Mouse (Mus musculus): ENCODE measurements around the gene Cpt1b. TPM values are rescaled to one million over a fixed set of nuclear protein-coding genes. Genes with fewer than 3 reads are reported as not detected.

Gene Cpt1b
- total and polyA plus RNA-seq, 3 experiments: 0.92 to 2.0 TPM; not detected in 1

DNA sequence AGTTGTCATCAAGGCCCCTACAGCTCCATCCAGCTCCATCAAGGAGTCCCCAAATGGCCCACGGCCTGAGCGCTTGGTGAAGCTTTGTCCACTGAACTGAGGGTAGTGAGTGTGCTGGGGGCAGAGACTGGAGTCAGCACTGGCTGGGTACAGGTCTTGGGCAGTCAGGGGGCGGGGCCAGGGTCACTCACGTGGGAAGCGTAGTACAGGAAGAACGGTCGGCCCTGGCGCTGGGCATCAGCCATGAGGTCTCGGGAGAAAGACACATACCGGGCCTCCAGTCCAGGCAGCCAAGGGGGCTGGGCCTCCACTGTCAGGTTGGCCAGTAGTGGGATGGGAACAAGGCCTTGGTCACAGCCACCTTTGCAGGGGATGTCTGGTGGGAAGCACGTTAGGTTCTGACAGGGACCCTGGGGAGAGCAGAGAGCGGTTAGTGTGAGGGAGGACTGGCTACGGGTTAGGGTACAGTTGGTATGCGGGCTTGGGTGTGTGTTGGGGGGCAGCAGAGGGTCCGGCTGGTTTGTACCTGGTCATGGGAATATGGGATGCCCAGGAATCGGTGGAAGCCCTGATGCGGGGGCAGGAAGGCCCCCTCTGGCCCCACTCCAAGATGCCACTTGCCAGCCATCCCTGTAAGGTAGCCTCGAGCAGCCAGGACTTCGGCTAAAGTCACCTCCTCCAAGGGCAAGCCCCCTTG lies 49.1 kb upstream of the Cpt1b start:
- TF ChIP-seq MEF2A (IDR thresholded peaks at IDR 0.05; ENCODE audit: extremely low read depth, insufficient replicate concordance, low read depth, low read length, poor library complexity, severe bottlenecking) (no peak), POLR2A (IDR thresholded peaks at IDR 0.05; ENCODE audit: control insufficient read depth in 1 of 2, insufficient read depth in 1 of 2, low read depth in 1 of 2, low read length in 2 of 2, poor library complexity in 1 of 2) (no peak), CHD1 (IDR thresholded peaks at IDR 0.05; ENCODE audit: low read depth, low read length) (no peak), ETS1 (IDR thresholded peaks at IDR 0.05; ENCODE audit: low read depth, low read length) (no peak)
- Histone ChIP-seq H3K9me3 (replicated peaks; ENCODE audit: insufficient read depth, low read length) (no peaks in the 10 kb centered on the region), H3K9ac (ENCODE audit: control insufficient read depth, low read depth, low read length, poor library complexity, severe bottlenecking) (peak overlapping the region; percentile 81), H3K4me3 (ENCODE audit: control insufficient read depth in 1 of 2, insufficient read depth in 1 of 2, low read depth in 2 of 2, low read length in 2 of 2) (peak overlapping the region; percentile 76), H3K36me3 (ENCODE audit: control insufficient read depth in 1 of 2, insufficient read depth in 2 of 2, low read length in 2 of 2) (no peaks in the 10 kb centered on the region), H3K27me3 (ENCODE audit: control insufficient read depth in 1 of 2, insufficient read depth in 2 of 2, low read length in 2 of 2) (no peaks in the 10 kb centered on the region), H3K79me2 (ENCODE audit: control insufficient read depth, insufficient read depth, low read length, poor library complexity) (no peaks in the 10 kb centered on the region; the same call in 1 of the 2 replicates), H3K27ac (ENCODE audit: control insufficient read depth, low read depth, low read length) (no peak overlapping the region), H3K4me1 (ENCODE audit: control insufficient read depth in 1 of 2, insufficient read depth in 2 of 2, low read length in 2 of 2) (peaks cover 0 to 9% of the 10 kb centered on the region in 2 experiments; a peak in 2 of 4 replicates)
- DNase-seq (ENCODE audit: low read depth, low spot score): no peak

DNA sequence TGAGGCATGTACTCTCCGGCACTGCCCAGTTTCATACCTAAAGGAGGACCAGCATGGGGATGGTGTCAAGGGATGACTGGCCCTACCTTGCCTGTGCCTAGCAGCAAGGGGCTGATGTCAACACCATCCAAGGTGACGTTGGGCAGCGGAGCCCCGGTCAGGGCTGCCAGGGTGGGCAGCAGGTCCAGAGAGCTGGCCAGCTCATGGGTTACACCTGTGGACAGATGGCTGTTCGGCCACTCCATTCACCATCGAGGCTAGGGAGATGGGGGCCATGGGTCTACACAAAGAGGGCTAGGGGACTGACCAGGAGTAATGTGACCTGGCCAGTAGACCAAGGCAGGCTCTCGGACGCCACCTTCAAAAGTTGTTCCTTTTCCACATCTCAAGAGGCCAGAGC lies 48.3 kb upstream of the Cpt1b start:
- H3K27me3 ChIP-seq (ENCODE audit: control insufficient read depth in 1 of 2, insufficient read depth in 2 of 2, low read length in 2 of 2): no peaks in the 10 kb centered on the region
- no peak for DNase-seq (ENCODE audit: low read depth, low spot score)
- H3K36me3 ChIP-seq (ENCODE audit: control insufficient read depth in 1 of 2, insufficient read depth in 2 of 2, low read length in 2 of 2): no peaks in the 10 kb centered on the region
- no peaks in the 10 kb centered on the region for H3K9me3 ChIP-seq (replicated peaks; ENCODE audit: insufficient read depth, low read length)
- no peak overlapping the region for H3K4me3 ChIP-seq (ENCODE audit: control insufficient read depth in 1 of 2, insufficient read depth in 1 of 2, low read depth in 2 of 2, low read length in 2 of 2)
- no peaks in the 10 kb centered on the region; the same call in 1 of the 2 replicates for H3K79me2 ChIP-seq (ENCODE audit: control insufficient read depth, insufficient read depth, low read length, poor library complexity)
- TF ChIP-seq USF1 (IDR thresholded peaks at IDR 0.05; ENCODE audit: low read depth, low read length) (no peak), ZC3H11A (IDR thresholded peaks at IDR 0.05; ENCODE audit: low read depth, low read length) (no peak), MAX (IDR thresholded peaks at IDR 0.05; ENCODE audit: low read length) (no peak), SMC3 (IDR thresholded peaks at IDR 0.05; ENCODE audit: low read depth, low read length) (no peak), MYB (IDR thresholded peaks at IDR 0.05; ENCODE audit: low read depth, low read length) (no peak), TBP (IDR thresholded peaks at IDR 0.05; ENCODE audit: low read depth, low read length) (no peak), E2F4 (IDR thresholded peaks at IDR 0.05; ENCODE audit: borderline replicate concordance, low read depth, low read length) (no peak), HCFC1 (IDR thresholded peaks at IDR 0.05; ENCODE audit: low read depth, low read length) (no peak), GABPA (IDR thresholded peaks at IDR 0.05; ENCODE audit: low read depth, low read length) (no peak), MEF2A (IDR thresholded peaks at IDR 0.05; ENCODE audit: extremely low read depth, insufficient replicate concordance, low read depth, low read length, poor library complexity, severe bottlenecking) (no peak), RCOR1 (IDR thresholded peaks at IDR 0.05; ENCODE audit: low read depth, low read length) (no peak), TAL1 (IDR thresholded peaks at IDR 0.05; ENCODE audit: low read length) (no peak), NRF1 (IDR thresholded peaks at IDR 0.05; ENCODE audit: insufficient read depth, low read depth, low read length, poor library complexity, severe bottlenecking) (no peak), ZNF384 (IDR thresholded peaks at IDR 0.05; ENCODE audit: low read depth, low read length) (no peak), MAZ (IDR thresholded peaks at IDR 0.05; ENCODE audit: low read depth, low read length) (no peak)
- H3K4me1 ChIP-seq (ENCODE audit: control insufficient read depth in 1 of 2, insufficient read depth in 2 of 2, low read length in 2 of 2): peaks cover 0 to 9% of the 10 kb centered on the region in 2 experiments; a peak in 2 of 4 replicates
- no peak overlapping the region for H3K27ac ChIP-seq (ENCODE audit: control insufficient read depth, low read depth, low read length)
- H3K9ac ChIP-seq (ENCODE audit: control insufficient read depth, low read depth, low read length, poor library complexity, severe bottlenecking): no peak overlapping the region
